ENCODE assay signal across 8 mouse cellular contexts in the genomic region with DNA sequence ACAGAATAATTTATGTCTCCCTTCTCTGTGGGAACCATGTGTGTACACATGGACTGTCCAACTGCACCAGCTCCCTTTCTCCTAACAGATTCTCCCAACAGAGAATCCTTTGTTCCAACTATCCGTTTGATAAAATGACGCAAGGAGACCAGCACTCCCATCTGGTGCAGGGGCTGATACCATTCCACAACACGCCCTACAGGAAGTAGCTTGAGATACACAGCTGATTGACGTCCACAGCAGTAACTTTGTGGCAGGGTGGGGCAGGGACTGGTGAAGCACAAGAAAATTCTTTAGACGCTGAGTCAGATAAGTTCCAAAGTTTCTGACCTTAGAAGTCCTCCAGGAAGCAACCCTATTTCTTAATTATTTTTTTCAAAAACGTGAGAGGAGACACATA.
A peak's percentile ranks its signal among the peaks of the same experiment; 100 is the strongest.
DNase-seq lines count a peak whose midpoint lies in the region; ATAC-seq and TF ChIP-seq lines count a peak whose summit lies in the region.

No protein-coding gene starts in this region.

- H3K27me3 ChIP-seq in liver, embryonic 14.5 days (ENCODE audit: control insufficient read depth, insufficient read depth, low read length), result no peaks in the 10 kb centered on the region

- H3K4me2 ChIP-seq in liver, embryonic 14.5 days (ENCODE audit: low read depth), result peak overlapping the region; percentile 14; the same call in 1 of the 2 replicates

- H3K4me1 ChIP-seq in liver, embryonic 14.5 days (replicated peaks; ENCODE audit: control insufficient read depth in 2 of 2, insufficient read depth in 2 of 2, low read length in 1 of 2), result peaks cover 9 to 13% of the 10 kb centered on the region in 2 experiments

- DNase-seq in 3134 (ENCODE audit: extremely low read depth, insufficient read length, low spot score) (peak; percentile 68), 416B (ENCODE audit: low read depth) (peak; percentile 49)
- peak; percentile 76 for DNase-seq in heart, adult 8-10 months (ENCODE audit: low spot score)
- DNase-seq in liver, embryonic 14.5 days (ENCODE audit: low read depth in 3 of 3, low spot score in 3 of 3), result peak in 1 of 3 experiments; percentile 28
- no peak for DNase-seq in spleen, postnatal 10 days (ENCODE audit: low spot score in 2 of 2)
- DNase-seq in thymus, postnatal 4 days, result no peak
- no peak for DNase-seq in layer of hippocampus, adult 9-10 months (ENCODE audit: low spot score)
- no peak for DNase-seq in layer of hippocampus, postnatal 10 days (ENCODE audit: low spot score in 2 of 2)

- no peak for TF ChIP-seq EP300 in liver, embryonic 14.5 days (IDR thresholded peaks at IDR 0.05; ENCODE audit: low read depth)

- H3K9ac ChIP-seq in liver, embryonic 14.5 days (replicated peaks), result no peak overlapping the region

- no peaks in the 10 kb centered on the region for H3K36me3 ChIP-seq in liver, embryonic 14.5 days (replicated peaks; ENCODE audit: control insufficient read depth, insufficient read depth, low read depth)

- no peak overlapping the region for H3K4me3 ChIP-seq in liver, embryonic 14.5 days (ENCODE audit: insufficient read depth in 1 of 2, low read depth in 2 of 2, low read length in 2 of 2)

- H3K9me3 ChIP-seq in liver, embryonic 14.5 days (ENCODE audit: control insufficient read depth, low read length), result no peaks in the 10 kb centered on the region

- TF ChIP-seq CTCF in liver, embryonic 14.5 days (IDR thresholded peaks at IDR 0.05; ENCODE audit: low read depth), result no peak

- no peak overlapping the region for H3K27ac ChIP-seq in liver, embryonic 14.5 days

- 6% methylated on average over 6 of the region's 6 CpGs for WGBS in liver, embryonic 14.5 days (ENCODE audit: insufficient replicate concordance)

- ATAC-seq in liver, embryonic 14.5 days (ENCODE audit: insufficient read depth), result peak; percentile 77

Comparison
In these comparisons a context has a peak if more than half of its experiments do, and no peak if none do; other contexts are left out.
1. DNase-seq: peak in 3134 (single experiment), 416B (single experiment) and heart, adult 8-10 months (single experiment); none in spleen, postnatal 10 days (0 of 2), thymus, postnatal 4 days (single experiment), layer of hippocampus, adult 9-10 months (single experiment) and layer of hippocampus, postnatal 10 days (0 of 2).